Mouse (Mus musculus) gastrocnemius, postnatal 36 days (tissue): ENCODE results near the gene Cdca8. TPM values are rescaled to one million over a fixed set of nuclear protein-coding genes. Genes with fewer than 3 reads are reported as not detected.

Experiments
- DNase-seq, 2 experiments: peaks; one replicate each; pipeline ENCODE4 v3.0.0; 2022
- intact Hi-C: fragments of 180-260 bp; cut with DNase I; formaldehyde crosslinking; loops from one replicate; pipeline ENCODE4 v1.15.1; 2025
- total RNA-seq, 2 experiments: library from RNA; stranded (reverse); gene quantifications; 2 replicates each; pipeline ENCODE4 v1.2.3; 2021

Gene Cdca8
- total RNA-seq, 2 experiments from 2014 or later, result 0.64 to 1.0 TPM

GRCm38 (mm10) chr4:124959062-124959461 is 20.0 kb upstream of the Cdca8 start:
- DNase-seq, result no peak
- intact Hi-C loops, result loop anchor here (10.0 kb wide), 1 partner anchor 1684 kb away; no protein-coding TSS in a partner anchor

GRCm38 (mm10) chr4:124957284-124957683 is 18.2 kb upstream of the Cdca8 start:
- intact Hi-C loops, result loop anchor here (10.0 kb wide), 1 partner anchor 1682 kb away; no protein-coding TSS in a partner anchor
- no peak for DNase-seq

GRCm38 (mm10) chr4:124953546-124953945 is 14.4 kb upstream of the Cdca8 start:
- intact Hi-C loops, result loop anchor here (10.0 kb wide), 1 partner anchor 1679 kb away; no protein-coding TSS in a partner anchor
- no peak for DNase-seq

- DNase-seq, result no peak
- intact Hi-C loops, result loop anchor here (10.0 kb wide), 1 partner anchor 1676 kb away; no protein-coding TSS in a partner anchor
These were observed 11.9 kb upstream of the Cdca8 start for GRCm38 (mm10) chr4:124951036-124951433.

- DNase-seq, result no peak
- intact Hi-C loops, result loop anchor here (10.0 kb wide), 1 partner anchor 1676 kb away; no protein-coding TSS in a partner anchor
These were observed 11.3 kb upstream of the Cdca8 start for GRCm38 (mm10) chr4:124950181-124951035.

GRCm38 (mm10) chr4:124949488-124949887 is 10.4 kb upstream of the Cdca8 start:
- no peak for DNase-seq
- intact Hi-C loops, result no loop called here

- DNase-seq, result no peak
- intact Hi-C loops, result no loop called here
These were observed 5.8 kb upstream of the Cdca8 start for GRCm38 (mm10) chr4:124944961-124945360.

GRCm38 (mm10) chr4:124943781-124944180 is 4.7 kb upstream of the Cdca8 start:
- no peak for DNase-seq
- intact Hi-C loops, result loop anchor here (2.0 kb wide), 2 partner anchors 115 to 155 kb away; no protein-coding TSS in a partner anchor

GRCm38 (mm10) chr4:124943022-124943421 is 3.9 kb upstream of the Cdca8 start:
- DNase-seq, result peak; percentile 70 to 74
- intact Hi-C loops, result loop anchor here (2.0 kb wide), 2 partner anchors 116 to 156 kb away; no protein-coding TSS in a partner anchor

GRCm38 (mm10) chr4:124936613-124937471 is 2.3 kb downstream of the Cdca8 start, which contains the start of gene 9930104L06Rik:
TSS of gene 9930104L06Rik (plus strand) at chr4:124937048.
- DNase-seq, result peak; percentile 83 to 89
- intact Hi-C loops, result no loop called here

GRCm38 (mm10) chr4:124928102-124928501 is 11.0 kb downstream of the Cdca8 start:
- intact Hi-C loops, result no loop called here
- no peak for DNase-seq

GRCm38 (mm10) chr4:124905971-124906822 is 32.9 kb downstream of the Cdca8 start:
- intact Hi-C loops, result no loop called here
- no peak for DNase-seq

GRCm38 (mm10) chr4:124905417-124905816 is 33.7 kb downstream of the Cdca8 start:
- intact Hi-C loops, result no loop called here

GRCm38 (mm10) chr4:124899906-124900305 is 39.2 kb downstream of the Cdca8 start:
- intact Hi-C loops, result no loop called here
- DNase-seq, result no peak

More at GRCm38 (mm10) chr4:124905417-124905816, 33.7 kb downstream of the Cdca8 start:
- no peak for DNase-seq

GRCm38 (mm10) chr4:124898428-124898827 is 40.7 kb downstream of the Cdca8 start:
- no peak for DNase-seq
- intact Hi-C loops, result no loop called here

- no peak for DNase-seq
These were observed 44.3 kb downstream of the Cdca8 start for GRCm38 (mm10) chr4:124894508-124895428.

GRCm38 (mm10) chr4:124893769-124894168 is 45.3 kb downstream of the Cdca8 start:
- intact Hi-C loops, result no loop called here
- DNase-seq, result no peak

More at GRCm38 (mm10) chr4:124894508-124895428, 44.3 kb downstream of the Cdca8 start:
- intact Hi-C loops, result no loop called here

- intact Hi-C loops, result no loop called here
- DNase-seq, result no peak
These were observed 48.3 kb downstream of the Cdca8 start for GRCm38 (mm10) chr4:124890831-124891230.

GRCm38 (mm10) chr4:124889935-124890334 is 49.2 kb downstream of the Cdca8 start:
- intact Hi-C loops, result no loop called here

More at GRCm38 (mm10) chr4:124889935-124890334, 49.2 kb downstream of the Cdca8 start:
- no peak for DNase-seq
